Mouse (Mus musculus) stomach, postnatal 0 days (tissue): ENCODE results near the gene Pitpna. TPM values are rescaled to one million over a fixed set of nuclear protein-coding genes. Genes with fewer than 3 reads are reported as not detected.

ENCODE experiments used
- ATAC-seq: fragments of 200-750 bp; cut with Nextera tagmentation; 2 replicates; pipeline ENCODE4 v1.8.0; 2017; ENCODE audit not compliant: low FRiP score, low TSS enrichment
- DNase-seq: peaks from one replicate; pipeline ENCODE4 v3.0.0-alpha.2; 2016; ENCODE audit warnings: low spot score
- H3K27ac ChIP-seq: fragments of 300-500 bp; sonication (generic); replicated peaks from 2 replicates; pipeline ENCODE4 v1.5.1; 2014; ENCODE audit warnings: mild to moderate bottlenecking, control low read depth
- H3K27me3 ChIP-seq: fragments of 300-500 bp; sonication (generic); 2 replicates; pipeline ENCODE4 v1.6.1; 2014; ENCODE audit warnings: low read length; ENCODE audit not compliant: control insufficient read depth, insufficient read depth
- H3K36me3 ChIP-seq: fragments of 300-500 bp; sonication (generic); 2 replicates; pipeline ENCODE4 v1.6.1; 2014; ENCODE audit warnings: low read length, mixed read lengths; ENCODE audit not compliant: control insufficient read depth, insufficient read depth
- H3K4me1 ChIP-seq: fragments of 300-500 bp; sonication (generic); replicated peaks from 2 replicates; pipeline ENCODE4 v1.6.1; 2014; ENCODE audit warnings: antibody characterized with exemption; ENCODE audit not compliant: control insufficient read depth, insufficient read depth
- H3K4me2 ChIP-seq: fragments of 300-500 bp; sonication (generic); replicated peaks from 2 replicates; pipeline ENCODE4 v1.6.1; 2014; ENCODE audit warnings: low read depth, mild to moderate bottlenecking, control low read depth, moderate library complexity
- H3K4me3 ChIP-seq: fragments of 300-500 bp; sonication (generic); 2 replicates; pipeline ENCODE4 v1.5.1; 2014; ENCODE audit warnings: low read depth, low read length, control low read depth
- H3K9ac ChIP-seq: fragments of 300-500 bp; sonication (generic); 2 replicates; pipeline ENCODE4 v1.6.1; 2014; ENCODE audit warnings: mild to moderate bottlenecking, low read length, control low read depth, mixed read lengths
- H3K9me3 ChIP-seq: fragments of 300-500 bp; sonication (generic); 2 replicates; pipeline ENCODE4 v1.6.1; 2016; ENCODE audit warnings: low read length; ENCODE audit not compliant: control insufficient read depth
- CTCF ChIP-seq: IDR thresholded peaks from 2 replicates; pipeline ENCODE4 v1.5.1; 2016; ENCODE audit warnings: antibody characterized with exemption, low read depth, mild to moderate bottlenecking, moderate library complexity
- EP300 ChIP-seq: optimal IDR thresholded peaks from 2 replicates; pipeline ENCODE3; 2016; ENCODE audit warnings: antibody characterized with exemption
- WGBS: fragments of 180-500 bp; shearing (Covaris S2); extraction: QIAGEN DNeasy Blood & Tissue Kit; methylation state at CpG from one replicate; pipeline ENCODE4 v1.1.7; 2014; 5-methylcytosine and 5-hydroxymethylcytosine counted together
- polyA plus RNA-seq: library from polyadenylated mRNA; unstranded; fragments of >200 nt; fragmentation: Nextera tagmentation; extraction: Ambion mirVana; gene quantifications from 2 replicates; pipeline ENCODE4 v1.2.1, GENCODE M21; 2015

Gene Pitpna
- polyA plus RNA-seq, 1 experiment from 2014 or later = 79.3 TPM

DNA sequence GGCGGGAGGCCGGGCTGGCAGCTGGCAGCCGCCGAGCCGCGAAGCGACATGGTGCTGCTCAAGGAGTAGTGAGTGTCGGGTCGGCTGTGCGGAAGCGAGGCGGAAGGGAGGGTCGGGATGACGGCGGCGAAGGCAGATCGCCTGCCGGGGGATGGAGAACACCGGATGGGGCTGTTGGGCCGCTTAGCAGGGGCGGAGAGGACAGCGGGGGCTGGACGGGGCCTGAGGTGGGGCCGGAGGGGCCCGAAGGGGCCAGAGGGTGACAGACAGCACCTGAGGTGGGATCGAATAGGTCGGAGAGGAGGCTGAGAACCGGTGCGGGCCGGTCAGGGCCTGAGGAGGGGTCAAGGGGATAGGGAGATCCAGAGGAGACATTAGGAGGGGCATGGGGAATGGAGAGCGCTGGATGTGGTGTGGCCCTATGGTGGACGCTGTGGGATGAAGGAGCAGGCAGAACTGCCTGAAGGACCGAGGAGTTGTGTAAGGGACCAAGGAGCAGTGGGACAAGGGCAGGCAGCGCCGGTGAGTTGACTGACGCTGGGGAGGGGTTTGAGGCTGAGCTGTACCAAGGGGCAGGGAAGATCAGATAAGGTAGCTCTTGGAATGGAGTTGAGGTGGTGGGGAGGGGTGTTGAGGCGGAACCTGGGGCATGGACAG is 516 bp downstream of the Pitpna start:
- DNase-seq (peak; percentile 44), ATAC-seq (peak; percentile 68)
- Histone ChIP-seq H3K27ac (peak overlapping the region; percentile 91), H3K36me3 (no peaks in the 10 kb centered on the region), H3K4me2 (peak overlapping the region; percentile 96), H3K4me3 (peak overlapping the region; percentile 91), H3K9me3 (no peaks in the 10 kb centered on the region), H3K4me1 (peaks cover 10% of the 10 kb centered on the region), H3K27me3 (no peaks in the 10 kb centered on the region), H3K9ac (peak overlapping the region; percentile 91)
- TF ChIP-seq CTCF = no peak
- TF ChIP-seq EP300 = no peak
- WGBS = under 1% methylated on average over 35 of the region's 37 CpGs

GRCm38 (mm10) chr11:75592612-75593011 is 4.7 kb downstream of the Pitpna start:
- Histone ChIP-seq H3K9ac (no peak overlapping the region), H3K27ac (peak overlapping the region; percentile 79), H3K36me3 (peaks cover 7% of the 10 kb centered on the region; the same call in 1 of the 2 replicates), H3K4me1 (peaks cover 10% of the 10 kb centered on the region), H3K4me3 (no peak overlapping the region), H3K4me2 (no peak overlapping the region), H3K27me3 (no peaks in the 10 kb centered on the region), H3K9me3 (no peaks in the 10 kb centered on the region)
- TF ChIP-seq CTCF (no peak), EP300 (no peak)
- WGBS = 57% methylated on average over 5 of the region's 5 CpGs
- ATAC-seq (peak; percentile 43), DNase-seq (peak; percentile 56)

- Histone ChIP-seq H3K9me3 (no peaks in the 10 kb centered on the region), H3K4me3 (no peak overlapping the region), H3K4me2 (no peak overlapping the region), H3K36me3 (peaks cover 7% of the 10 kb centered on the region; the same call in 1 of the 2 replicates), H3K4me1 (peaks cover 3% of the 10 kb centered on the region), H3K9ac (no peak overlapping the region), H3K27me3 (no peaks in the 10 kb centered on the region), H3K27ac (no peak overlapping the region)
- no peak for ATAC-seq
- WGBS = 74% methylated on average over 9 of the region's 9 CpGs
- no peak for DNase-seq
- no peak for TF ChIP-seq EP300
- no peak for TF ChIP-seq CTCF
These were observed 6.5 kb downstream of the Pitpna start for GRCm38 (mm10) chr11:75594431-75594830.

- Histone ChIP-seq H3K9ac (no peak overlapping the region), H3K27ac (peak overlapping the region; percentile 49), H3K4me1 (peaks cover 3% of the 10 kb centered on the region; the same call in 1 of the 2 replicates), H3K9me3 (no peaks in the 10 kb centered on the region), H3K36me3 (peaks cover 7% of the 10 kb centered on the region; the same call in 1 of the 2 replicates), H3K4me3 (no peak overlapping the region), H3K27me3 (no peaks in the 10 kb centered on the region), H3K4me2 (no peak overlapping the region)
- TF ChIP-seq CTCF (no peak), EP300 (no peak)
- peak; percentile 43 for ATAC-seq
- 42% methylated on average over 2 of the region's 2 CpGs for WGBS
- DNase-seq = peak; percentile 47
These were observed 7.5 kb downstream of the Pitpna start for GRCm38 (mm10) chr11:75595404-75595803.

- Histone ChIP-seq H3K9me3 (no peaks in the 10 kb centered on the region), H3K27me3 (no peaks in the 10 kb centered on the region), H3K9ac (no peak overlapping the region), H3K27ac (peak overlapping the region; percentile 49; the same call in 1 of the 2 replicates), H3K4me1 (peaks cover 3% of the 10 kb centered on the region; the same call in 1 of the 2 replicates), H3K36me3 (peaks cover 7% of the 10 kb centered on the region; the same call in 1 of the 2 replicates), H3K4me2 (no peak overlapping the region), H3K4me3 (no peak overlapping the region)
- no peak for TF ChIP-seq CTCF
- TF ChIP-seq EP300 = no peak
- ATAC-seq = peak; percentile 28; the same call in 1 of the 2 replicates
- DNase-seq = no peak
- WGBS = 67% methylated on average over 7 of the region's 7 CpGs
These were observed 7.9 kb downstream of the Pitpna start for GRCm38 (mm10) chr11:75595816-75596215.

GRCm38 (mm10) chr11:75596726-75597255 is 8.9 kb downstream of the Pitpna start:
- H3K27me3 ChIP-seq = no peaks in the 10 kb centered on the region
- H3K4me2 ChIP-seq = no peak overlapping the region
- H3K4me3 ChIP-seq = no peak overlapping the region
- TF ChIP-seq CTCF (no peak), EP300 (no peak)
- peaks cover 3% of the 10 kb centered on the region; the same call in 1 of the 2 replicates for H3K4me1 ChIP-seq
- no peaks in the 10 kb centered on the region for H3K9me3 ChIP-seq
- DNase-seq = no peak
- ATAC-seq = no peak
- peaks cover 9% of the 10 kb centered on the region for H3K36me3 ChIP-seq
- 69% methylated on average over 3 of the region's 3 CpGs for WGBS
- no peak overlapping the region for H3K9ac ChIP-seq
- H3K27ac ChIP-seq = no peak overlapping the region
